Mouse (Mus musculus) myocyte (in vitro differentiated cells): ENCODE results near the gene Hoxa3. TPM values are rescaled to one million over a fixed set of nuclear protein-coding genes. Genes with fewer than 3 reads are reported as not detected.

Source experiments
- H3K27me3 ChIP-seq: one replicate; pipeline ENCODE4 v1.6.1; 2011; ENCODE audit not compliant: control insufficient read depth, insufficient read depth, insufficient read length
- H3K36me3 ChIP-seq: one replicate; pipeline ENCODE4 v1.6.1; 2011; ENCODE audit not compliant: control insufficient read depth, insufficient read depth
- H3K4me2 ChIP-seq: one replicate; pipeline ENCODE4 v1.6.1; 2011; ENCODE audit warnings: low read depth, control low read depth
- H3K4me3 ChIP-seq: one replicate; pipeline ENCODE4 v1.5.1; 2011; ENCODE audit warnings: mild to moderate bottlenecking, control low read depth, moderate library complexity
- H3K79me2 ChIP-seq: one replicate; pipeline ENCODE4 v1.6.1; 2011; ENCODE audit not compliant: control insufficient read depth, insufficient read depth
- H3ac ChIP-seq: one replicate; pipeline ENCODE4 v1.6.1; 2011; ENCODE audit not compliant: control insufficient read depth, insufficient read length
- CEBPB ChIP-seq: IDR thresholded peaks from 2 replicates; pipeline ENCODE4 v1.6.1; 2011; ENCODE audit warnings: mild to moderate bottlenecking, moderate library complexity; ENCODE audit not compliant: poor library complexity, insufficient read depth, severe bottlenecking
- E2F4 ChIP-seq: IDR thresholded peaks from one replicate; pipeline ENCODE4 v1.6.1; 2011; ENCODE audit warnings: mild to moderate bottlenecking, control low read depth, moderate library complexity; ENCODE audit not compliant: insufficient read depth
- MAX ChIP-seq: IDR thresholded peaks from one replicate; pipeline ENCODE4 v1.6.1; 2011; ENCODE audit warnings: low read depth, mild to moderate bottlenecking, control low read depth
- MYOD1 ChIP-seq, 3 experiments: IDR thresholded peaks; one replicate each; pipeline ENCODE4 v1.6.1; 2011; ENCODE audit warnings: control low read depth in 2 of 3, low read depth in 2 of 3, mild to moderate bottlenecking in 2 of 3, moderate library complexity in 1 of 3; ENCODE audit not compliant: insufficient read length in 2 of 3, control insufficient read depth in 1 of 3
- MYOG ChIP-seq, 3 experiments: IDR thresholded peaks; one replicate each; pipeline ENCODE4 v1.6.1; 2011; ENCODE audit warnings: control low read depth in 2 of 3, low read depth in 2 of 3, mild to moderate bottlenecking in 2 of 3; ENCODE audit not compliant: insufficient read length in 2 of 3, control insufficient read depth in 1 of 3, insufficient read depth in 1 of 3
- POLR2A ChIP-seq: IDR thresholded peaks from one replicate; pipeline ENCODE4 v1.6.1; 2011; ENCODE audit warnings: low read depth, mild to moderate bottlenecking, control low read depth, moderate library complexity; ENCODE audit not compliant: insufficient read length
- POLR2AphosphoS2 ChIP-seq: IDR thresholded peaks from one replicate; pipeline ENCODE4 v1.6.1; 2011; ENCODE audit warnings: low read depth, control low read depth; ENCODE audit not compliant: insufficient read length
- REST ChIP-seq: IDR thresholded peaks from one replicate; pipeline ENCODE4 v1.6.1; 2011; ENCODE audit warnings: mild to moderate bottlenecking, control low read depth, moderate library complexity; ENCODE audit not compliant: insufficient read depth, insufficient read length
- SRF ChIP-seq: IDR thresholded peaks from one replicate; pipeline ENCODE4 v1.6.1; 2011; ENCODE audit warnings: low read depth; ENCODE audit not compliant: control insufficient read depth, insufficient read length
- TCF12 ChIP-seq: IDR thresholded peaks from one replicate; pipeline ENCODE4 v1.6.1; 2011; ENCODE audit warnings: mild to moderate bottlenecking, control low read depth; ENCODE audit not compliant: poor library complexity, insufficient read depth, severe bottlenecking
- TCF3 ChIP-seq: IDR thresholded peaks from one replicate; pipeline ENCODE4 v1.6.1; 2011; ENCODE audit warnings: low read depth, control low read depth; ENCODE audit not compliant: insufficient read length
- USF1 ChIP-seq: IDR thresholded peaks from one replicate; pipeline ENCODE4 v1.6.1; 2011; ENCODE audit warnings: low read depth, mild to moderate bottlenecking, control low read depth, moderate library complexity
- polyA plus RNA-seq: library from polyadenylated mRNA; unstranded; fragments of >200 nt; fragmentation: generic; extraction: Trizol; gene quantifications from one replicate; pipeline ENCODE4 v1.2.1, GENCODE M21; 2012; ENCODE audit warnings: missing spikeins

The Hoxa3 gene
- polyA plus RNA-seq, 1 experiment, result 1.0 TPM

DNA sequence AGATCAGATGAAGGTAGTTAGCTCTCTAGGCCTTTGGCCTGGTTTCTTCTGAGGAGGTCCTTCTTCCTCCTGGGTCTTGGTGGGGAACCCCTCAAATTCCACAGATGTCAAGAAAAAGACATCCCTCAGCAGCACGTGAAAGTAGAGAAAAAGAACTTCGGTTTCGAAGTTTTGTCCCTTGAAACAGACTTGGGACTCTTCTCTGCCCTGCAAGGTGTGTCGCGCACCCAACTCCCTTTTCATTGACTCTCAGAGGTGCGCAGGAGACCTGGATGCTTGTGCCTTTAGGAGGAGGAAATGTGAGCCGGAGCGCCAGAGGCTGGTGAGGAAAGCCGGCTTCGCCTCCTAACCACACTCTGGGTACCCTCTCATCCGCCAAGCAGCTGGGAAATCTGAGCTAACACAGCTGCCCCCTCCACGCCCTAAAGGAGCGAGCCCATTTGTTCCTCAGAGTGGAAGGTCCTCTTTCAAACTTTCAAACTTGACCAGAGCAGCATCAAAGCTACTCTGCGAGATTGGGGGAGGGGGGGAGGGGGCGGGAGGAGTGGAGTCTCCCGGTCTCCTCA lies 62.7 kb downstream of the Hoxa3 start:
- H3K4me2 ChIP-seq, result peak overlapping the region; percentile 63
- H3K27me3 ChIP-seq, result no peaks in the 10 kb centered on the region

DNA sequence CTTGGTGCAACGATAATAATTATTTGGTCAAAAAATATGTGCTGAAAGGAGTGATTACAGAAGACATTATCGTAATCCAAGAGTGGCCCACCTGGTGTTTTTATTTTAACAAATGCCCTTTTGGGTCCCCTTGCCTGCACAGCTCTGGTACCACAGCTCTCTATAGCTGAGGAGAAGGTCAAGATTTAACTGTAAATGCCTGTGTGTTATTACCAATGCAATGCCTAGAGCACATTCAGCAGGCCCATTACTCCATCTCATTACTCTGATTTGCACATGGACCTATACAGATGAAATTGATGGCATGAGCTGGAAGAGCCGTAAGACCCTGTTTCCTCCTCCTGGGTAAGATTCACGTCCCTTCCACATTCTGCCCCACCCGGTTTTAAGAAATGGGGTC lies 74.0 kb downstream of the Hoxa3 start:
- Histone ChIP-seq H3K27me3 (no peaks in the 10 kb centered on the region), H3K4me3 (no peak overlapping the region), H3K79me2 (no peaks in the 10 kb centered on the region), H3K36me3 (no peaks in the 10 kb centered on the region), H3K4me2 (no peak overlapping the region), H3ac (no peak overlapping the region)
- TF ChIP-seq MAX (no peak), USF1 (no peak), TCF12 (no peak), TCF3 (no peak), REST (no peak), MYOD1 (IDR thresholded peaks at IDR 0.05; ENCODE audit: control insufficient read depth in 1 of 3, insufficient read length in 2 of 3, low read depth in 2 of 3) (no peak), SRF (no peak)

More for the DNA sequence above, 62.7 kb downstream of the Hoxa3 start:
- TF ChIP-seq TCF3, result peak; percentile 72
- peak; percentile 78 for TF ChIP-seq TCF12
- no peak for TF ChIP-seq USF1
- peak; percentile 42 to 96 (median 90) for TF ChIP-seq MYOD1 (IDR thresholded peaks at IDR 0.05; ENCODE audit: control insufficient read depth in 1 of 3, insufficient read length in 2 of 3, low read depth in 2 of 3)
- TF ChIP-seq MYOG (IDR thresholded peaks at IDR 0.05; ENCODE audit: control insufficient read depth in 1 of 3, insufficient read depth in 1 of 3, insufficient read length in 2 of 3, low read depth in 2 of 3), result peak; percentile 79 to 98 (median 91)
- no peak for TF ChIP-seq POLR2A
- Histone ChIP-seq H3ac (no peak overlapping the region), H3K79me2 (no peaks in the 10 kb centered on the region), H3K4me3 (no peak overlapping the region), H3K36me3 (no peaks in the 10 kb centered on the region)

DNA sequence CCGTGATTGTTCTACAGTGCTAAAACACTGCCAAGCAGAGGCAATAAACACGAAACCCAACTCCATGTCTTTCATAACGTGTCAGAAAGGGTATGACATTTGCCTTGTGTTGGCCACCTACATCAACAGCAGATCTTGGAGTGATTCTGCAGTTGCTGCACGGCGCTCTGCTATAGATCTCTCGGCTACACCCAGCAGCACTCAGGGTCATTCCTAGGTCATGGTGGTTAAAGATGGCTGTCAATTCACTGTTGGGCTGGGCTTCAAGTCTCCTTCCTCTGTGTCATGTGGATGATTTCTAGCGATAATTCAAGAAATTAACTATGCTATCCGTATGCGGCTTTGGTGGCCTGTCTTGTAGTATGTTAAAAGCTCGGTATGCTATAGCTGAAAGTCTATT lies 74.6 kb downstream of the Hoxa3 start:
- no peaks in the 10 kb centered on the region for H3K27me3 ChIP-seq
- no peaks in the 10 kb centered on the region for H3K36me3 ChIP-seq
- H3K4me2 ChIP-seq, result no peak overlapping the region
- H3ac ChIP-seq, result no peak overlapping the region
- H3K79me2 ChIP-seq, result no peaks in the 10 kb centered on the region
- TF ChIP-seq SRF (no peak), POLR2AphosphoS2 (no peak), E2F4 (no peak), MAX (no peak), TCF12 (no peak), MYOG (IDR thresholded peaks at IDR 0.05; ENCODE audit: control insufficient read depth in 1 of 3, insufficient read depth in 1 of 3, insufficient read length in 2 of 3, low read depth in 2 of 3) (no peak), USF1 (no peak), TCF3 (no peak), REST (no peak), CEBPB (no peak), POLR2A (no peak), MYOD1 (IDR thresholded peaks at IDR 0.05; ENCODE audit: control insufficient read depth in 1 of 3, insufficient read length in 2 of 3, low read depth in 2 of 3) (no peak)
- H3K4me3 ChIP-seq, result no peak overlapping the region

DNA sequence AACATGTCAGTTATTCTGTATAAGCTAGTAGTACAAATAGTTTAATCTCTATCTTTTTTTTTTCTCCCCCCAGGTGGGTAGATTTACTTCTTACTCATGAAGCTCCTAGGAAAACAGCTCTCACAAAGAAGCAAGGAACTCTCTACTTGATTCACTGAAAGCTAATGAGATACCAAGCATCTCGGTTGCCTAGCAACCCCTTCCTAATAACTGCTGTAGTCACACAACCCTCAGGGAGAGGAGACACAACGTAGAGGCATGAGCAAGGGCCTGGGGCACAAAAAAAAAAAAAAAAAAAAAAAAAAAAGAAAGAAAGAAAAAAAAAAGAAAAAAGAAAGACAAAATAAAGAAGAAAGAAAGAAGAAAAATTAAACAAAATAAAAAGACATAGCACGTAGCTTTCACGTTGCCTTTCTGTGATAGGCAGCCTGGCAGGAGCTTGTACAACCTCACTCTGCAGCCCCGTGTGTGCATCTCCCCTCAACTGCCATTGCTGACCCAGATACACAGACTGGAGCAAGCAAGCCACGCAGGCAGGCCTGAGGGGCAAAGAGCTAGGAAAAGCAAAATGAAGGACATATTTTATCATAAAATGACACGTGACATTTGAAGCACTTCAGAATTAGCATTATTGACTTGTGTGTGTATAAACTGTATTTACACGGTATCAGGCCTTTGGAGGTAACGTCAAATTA lies 75.1 kb downstream of the Hoxa3 start:
- Histone ChIP-seq H3K36me3 (no peaks in the 10 kb centered on the region), H3K79me2 (no peaks in the 10 kb centered on the region), H3K27me3 (no peaks in the 10 kb centered on the region), H3K4me3 (no peak overlapping the region), H3ac (no peak overlapping the region), H3K4me2 (no peak overlapping the region)
- no peak for TF ChIP-seq CEBPB
- no peak for TF ChIP-seq MAX
- TF ChIP-seq USF1, result no peak
- no peak for TF ChIP-seq TCF3
- no peak for TF ChIP-seq MYOD1 (IDR thresholded peaks at IDR 0.05; ENCODE audit: control insufficient read depth in 1 of 3, insufficient read length in 2 of 3, low read depth in 2 of 3)
- TF ChIP-seq E2F4, result no peak
- TF ChIP-seq POLR2A, result no peak
- no peak for TF ChIP-seq TCF12
- no peak for TF ChIP-seq SRF
- TF ChIP-seq REST, result no peak
- no peak for TF ChIP-seq MYOG (IDR thresholded peaks at IDR 0.05; ENCODE audit: control insufficient read depth in 1 of 3, insufficient read depth in 1 of 3, insufficient read length in 2 of 3, low read depth in 2 of 3)
- no peak for TF ChIP-seq POLR2AphosphoS2

DNA sequence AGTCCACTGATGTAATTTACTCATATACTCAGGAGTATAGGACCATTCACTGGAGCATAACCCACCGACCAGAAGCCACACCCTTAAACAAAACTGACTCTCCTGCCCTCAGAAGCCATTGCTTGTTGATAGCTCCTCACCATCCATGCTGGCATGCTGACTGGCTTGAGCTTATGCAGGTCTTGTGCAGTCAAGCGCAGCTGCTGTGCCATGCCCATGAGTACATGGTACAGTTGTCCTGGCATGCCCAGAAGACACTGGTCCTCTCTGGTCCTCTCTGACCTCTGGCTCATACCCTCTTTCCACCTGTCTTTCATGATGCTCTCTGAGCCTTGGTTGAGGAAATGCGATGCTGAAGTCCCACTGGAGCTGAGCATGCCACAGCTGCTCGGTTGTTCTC lies 89.5 kb downstream of the Hoxa3 start:
- Histone ChIP-seq H3K79me2 (no peaks in the 10 kb centered on the region), H3K4me3 (no peak overlapping the region), H3K4me2 (no peak overlapping the region), H3ac (no peak overlapping the region), H3K27me3 (no peaks in the 10 kb centered on the region), H3K36me3 (no peaks in the 10 kb centered on the region)
- TF ChIP-seq MAX (no peak), E2F4 (no peak), TCF12 (no peak), USF1 (no peak), POLR2AphosphoS2 (no peak), MYOG (IDR thresholded peaks at IDR 0.05; ENCODE audit: control insufficient read depth in 1 of 3, insufficient read depth in 1 of 3, insufficient read length in 2 of 3, low read depth in 2 of 3) (peak in 2 of 3 experiments; percentile 62 to 64), MYOD1 (IDR thresholded peaks at IDR 0.05; ENCODE audit: control insufficient read depth in 1 of 3, insufficient read length in 2 of 3, low read depth in 2 of 3) (peak in 2 of 3 experiments; percentile 34 to 43)
